Mouse (Mus musculus) intestine, postnatal 0 days (tissue): Measurements from ENCODE around the gene Grk5. TPM values are rescaled to one million over a fixed set of nuclear protein-coding genes. Genes with fewer than 3 reads are reported as not detected.

Experiments
- ATAC-seq: fragments of 200-750 bp; cut with Nextera tagmentation; 2 replicates; pipeline ENCODE4 v1.8.0; 2017; ENCODE audit warnings: mild to moderate bottlenecking, moderate TSS enrichment, moderate library complexity
- H3K27ac ChIP-seq: fragments of 300-500 bp; sonication (generic); 2 replicates; pipeline ENCODE4 v1.5.1; 2014; ENCODE audit warnings: mild to moderate bottlenecking, low read depth, low read length, moderate library complexity
- H3K27me3 ChIP-seq: fragments of 300-500 bp; sonication (generic); replicated peaks from 2 replicates; pipeline ENCODE4 v1.6.1; 2014; ENCODE audit warnings: low read length, mixed read lengths; ENCODE audit not compliant: control insufficient read depth, insufficient read depth
- H3K36me3 ChIP-seq: fragments of 300-500 bp; sonication (generic); 2 replicates; pipeline ENCODE4 v1.6.1; 2014; ENCODE audit warnings: mild to moderate bottlenecking, moderate library complexity; ENCODE audit not compliant: control insufficient read depth, insufficient read depth
- H3K4me1 ChIP-seq: fragments of 300-500 bp; sonication (generic); replicated peaks from 2 replicates; pipeline ENCODE4 v1.6.1; 2014; ENCODE audit warnings: antibody characterized with exemption, low read length, mixed read lengths; ENCODE audit not compliant: control insufficient read depth, insufficient read depth
- H3K4me2 ChIP-seq: fragments of 300-500 bp; sonication (generic); replicated peaks from 2 replicates; pipeline ENCODE4 v1.6.1; 2014; ENCODE audit warnings: low read depth, mild to moderate bottlenecking, moderate library complexity
- H3K4me3 ChIP-seq: fragments of 300-500 bp; sonication (generic); 2 replicates; pipeline ENCODE4 v1.5.1; 2014; ENCODE audit warnings: low read depth, low read length
- H3K9ac ChIP-seq: fragments of 300-500 bp; sonication (generic); 2 replicates; pipeline ENCODE4 v1.6.1; 2014; ENCODE audit warnings: mild to moderate bottlenecking, low read depth, low read length
- H3K9me3 ChIP-seq: fragments of 300-500 bp; sonication (generic); 2 replicates; pipeline ENCODE4 v1.6.1; 2016; ENCODE audit warnings: mixed run types; ENCODE audit not compliant: control insufficient read depth
- CTCF ChIP-seq: sonication (generic); IDR thresholded peaks from 2 replicates; pipeline ENCODE4 v1.5.1; 2016; ENCODE audit warnings: low read depth, mild to moderate bottlenecking, control low read depth, antibody characterized with exemption, moderate library complexity
- WGBS: fragments of 180-500 bp; shearing (Covaris S2); extraction: QIAGEN DNeasy Blood & Tissue Kit; methylation state at CpG from one replicate; pipeline ENCODE4 v1.1.7; 2014; 5-methylcytosine and 5-hydroxymethylcytosine counted together
- polyA plus RNA-seq: library from polyadenylated mRNA; unstranded; fragments of >200 nt; fragmentation: Nextera tagmentation; extraction: Ambion mirVana; gene quantifications from 2 replicates; pipeline ENCODE4 v1.2.1, GENCODE M21; 2015

The Grk5 gene
- polyA plus RNA-seq, 1 experiment from 2014 or later: 1.2 TPM

GRCm38 (mm10) chr19:61064386-61064785 lies 174.8 kb downstream of the Grk5 start:
- 81% methylated on average over 3 of the region's 3 CpGs for WGBS
- Histone ChIP-seq H3K4me2 (no peak overlapping the region), H3K4me3 (no peak overlapping the region), H3K36me3 (no peaks in the 10 kb centered on the region), H3K27ac (no peak overlapping the region), H3K4me1 (no peaks in the 10 kb centered on the region), H3K9me3 (no peaks in the 10 kb centered on the region), H3K9ac (no peak overlapping the region), H3K27me3 (no peaks in the 10 kb centered on the region)
- no peak for TF ChIP-seq CTCF
- no peak for ATAC-seq

- WGBS: 89% methylated on average over 1 of the region's 1 CpGs
- TF ChIP-seq CTCF: peak; percentile 52
- no peak overlapping the region for H3K4me3 ChIP-seq
Observed at GRCm38 (mm10) chr19:61065011-61065410, 175.5 kb downstream of the Grk5 start.

DNA sequence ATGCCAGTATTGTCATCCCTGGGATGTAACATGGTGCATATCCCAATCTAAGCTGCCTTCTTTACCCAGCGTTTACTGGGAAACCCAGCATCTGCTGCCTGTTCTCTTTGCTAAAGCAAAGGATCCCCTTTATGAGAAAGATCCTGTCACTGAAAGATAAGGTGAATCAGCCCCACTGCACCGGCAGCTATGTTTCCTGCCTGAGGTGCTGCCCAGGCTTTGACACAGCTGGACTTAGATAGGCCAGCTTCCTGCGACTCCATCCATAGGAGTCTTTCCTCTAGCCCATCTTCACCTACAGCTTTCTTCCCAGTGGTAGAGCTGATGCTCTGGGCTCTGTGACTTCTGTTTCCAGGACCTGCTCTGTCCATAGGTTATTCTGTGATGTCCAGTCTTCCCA lies 189.1 kb downstream of the Grk5 start:
- no peaks in the 10 kb centered on the region for H3K4me1 ChIP-seq
- no peak overlapping the region for H3K4me2 ChIP-seq
- no peaks in the 10 kb centered on the region for H3K27me3 ChIP-seq
- no peaks in the 10 kb centered on the region for H3K9me3 ChIP-seq
- ATAC-seq: no peak
- TF ChIP-seq CTCF: no peak
- peaks cover 5% of the 10 kb centered on the region; the same call in 1 of the 2 replicates for H3K36me3 ChIP-seq
- no peak overlapping the region for H3K4me3 ChIP-seq
- H3K9ac ChIP-seq: no peak overlapping the region
- 82% methylated on average over 3 of the region's 3 CpGs for WGBS
- no peak overlapping the region for H3K27ac ChIP-seq

More at GRCm38 (mm10) chr19:61065011-61065410, 175.5 kb downstream of the Grk5 start:
- Histone ChIP-seq H3K27ac (no peak overlapping the region), H3K36me3 (no peaks in the 10 kb centered on the region), H3K9me3 (no peaks in the 10 kb centered on the region), H3K4me2 (no peak overlapping the region), H3K4me1 (no peaks in the 10 kb centered on the region), H3K9ac (no peak overlapping the region), H3K27me3 (no peaks in the 10 kb centered on the region)
- ATAC-seq: no peak

DNA sequence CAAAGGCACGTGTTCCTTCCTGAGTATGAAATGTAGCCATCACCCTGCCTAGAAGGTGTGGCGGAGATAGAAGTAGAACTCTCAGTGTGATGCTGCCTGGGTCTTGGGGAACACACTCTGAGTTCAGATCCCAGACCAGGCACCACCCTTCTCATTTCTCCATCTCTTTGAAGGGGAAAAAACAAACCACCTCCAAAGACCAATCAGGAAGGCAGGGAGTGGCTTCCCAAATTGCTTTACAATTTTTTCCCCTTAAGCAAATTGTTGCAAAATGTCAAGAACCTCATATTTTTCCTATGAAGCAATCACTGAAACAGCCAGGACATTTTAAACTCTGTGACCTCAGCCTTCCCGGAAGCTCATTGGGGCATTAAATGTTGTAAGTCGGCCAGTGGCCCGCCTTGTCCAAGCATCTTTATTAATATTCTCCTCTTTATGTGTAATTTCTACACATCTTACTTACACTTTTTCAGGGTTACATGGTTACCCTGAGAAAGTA lies 190.8 kb downstream of the Grk5 start:
- no peak for ATAC-seq
- TF ChIP-seq CTCF: no peak
- no peak overlapping the region for H3K9ac ChIP-seq
- H3K27me3 ChIP-seq: no peaks in the 10 kb centered on the region
- 92% methylated on average over 5 of the region's 5 CpGs for WGBS
- no peaks in the 10 kb centered on the region for H3K9me3 ChIP-seq
- H3K36me3 ChIP-seq: peaks cover 5% of the 10 kb centered on the region; the same call in 1 of the 2 replicates
- H3K4me2 ChIP-seq: no peak overlapping the region
- H3K4me3 ChIP-seq: no peak overlapping the region
- H3K4me1 ChIP-seq: no peaks in the 10 kb centered on the region
- no peak overlapping the region for H3K27ac ChIP-seq

DNA sequence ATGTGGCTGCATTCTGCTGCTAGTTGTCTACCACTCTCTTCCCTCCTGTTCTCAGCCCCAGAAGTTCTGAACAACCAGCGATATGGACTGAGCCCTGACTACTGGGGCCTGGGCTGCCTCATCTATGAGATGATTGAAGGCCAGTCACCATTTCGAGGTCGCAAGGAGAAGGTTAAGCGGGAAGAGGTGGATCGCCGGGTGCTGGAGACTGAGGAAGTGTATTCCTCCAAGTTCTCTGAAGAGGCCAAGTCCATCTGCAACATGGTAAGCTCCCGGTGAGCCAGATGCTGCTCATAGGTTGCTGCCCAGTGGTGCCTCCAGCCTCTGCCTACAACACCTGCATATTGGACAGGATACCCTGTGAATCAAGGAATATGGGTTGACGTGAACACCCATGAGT lies 193.5 kb downstream of the Grk5 start:
- H3K36me3 ChIP-seq: no peaks in the 10 kb centered on the region
- no peaks in the 10 kb centered on the region for H3K4me1 ChIP-seq
- no peak overlapping the region for H3K9ac ChIP-seq
- H3K4me3 ChIP-seq: no peak overlapping the region
- H3K9me3 ChIP-seq: no peaks in the 10 kb centered on the region
- 94% methylated on average over 8 of the region's 8 CpGs for WGBS
- no peak for TF ChIP-seq CTCF
- no peak for ATAC-seq
- H3K4me2 ChIP-seq: no peak overlapping the region
- no peak overlapping the region for H3K27ac ChIP-seq
- no peaks in the 10 kb centered on the region for H3K27me3 ChIP-seq

GRCm38 (mm10) chr19:61084149-61084940 lies 194.8 kb downstream of the Grk5 start:
- Histone ChIP-seq H3K9ac (no peak overlapping the region), H3K27ac (no peak overlapping the region), H3K4me2 (no peak overlapping the region), H3K9me3 (no peaks in the 10 kb centered on the region), H3K4me1 (no peaks in the 10 kb centered on the region), H3K27me3 (no peaks in the 10 kb centered on the region), H3K36me3 (no peaks in the 10 kb centered on the region), H3K4me3 (no peak overlapping the region)
- peak; percentile 36; the same call in 1 of the 2 replicates for ATAC-seq
- peak; percentile 97 for TF ChIP-seq CTCF
- WGBS: 48% methylated on average over 4 of the region's 4 CpGs
